Mouse (Mus musculus): ENCODE measurements around the gene Serpina3k.
"Not testable (repeated sequence)": the region's sequence is repeated elsewhere in the genome, so short reads cannot be mapped to it uniquely, and the experiment has no call there.

DNA sequence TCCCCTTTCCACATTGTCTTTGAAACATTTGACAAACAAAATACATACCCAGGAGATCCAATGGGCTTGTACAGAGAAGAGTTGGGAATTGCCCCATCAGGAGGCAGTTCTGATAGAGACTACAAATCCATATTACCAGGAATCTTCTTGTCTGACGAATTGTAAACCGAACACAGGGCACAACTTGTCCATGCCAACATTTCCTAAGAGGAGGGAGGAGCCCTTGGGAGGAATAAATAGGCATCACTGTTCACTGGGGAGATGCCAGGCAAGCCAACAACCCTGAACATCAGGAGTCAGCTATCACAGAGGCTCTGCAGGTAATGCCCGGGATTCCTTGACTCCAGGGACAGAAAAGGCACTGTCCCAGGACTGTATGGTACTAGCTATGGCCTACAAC is at the start of gene Serpina3k, which contains the start of gene Serpina3m:
- not testable (repeated sequence) for TF ChIP-seq POLR2A (IDR thresholded peaks at IDR 0.05; ENCODE audit: control insufficient read depth, extremely low read depth, insufficient read depth, low read length, poor library complexity); CTCF (IDR thresholded peaks at IDR 0.05; ENCODE audit: borderline replicate concordance, control insufficient read depth, extremely low read depth, insufficient read depth, low read length, poor library complexity)
